Mouse (Mus musculus) testis, adult 2 months (tissue): ENCODE results near the gene Tprgl. TPM values are rescaled to one million over a fixed set of nuclear protein-coding genes. Genes with fewer than 3 reads are reported as not detected.

ENCODE experiments used
- H3K27ac ChIP-seq: fragments of 200-500 bp; 2 replicates; pipeline ENCODE4 v1.5.1; 2012; ENCODE audit warnings: low read depth, low read length; ENCODE audit not compliant: control insufficient read depth, insufficient read depth
- H3K27me3 ChIP-seq: fragments of 200-500 bp; 2 replicates; pipeline ENCODE4 v1.6.1; 2012; ENCODE audit warnings: mild to moderate bottlenecking, low read length, moderate library complexity; ENCODE audit not compliant: control insufficient read depth, insufficient read depth
- H3K36me3 ChIP-seq: fragments of 200-500 bp; 2 replicates; pipeline ENCODE4 v1.6.1; 2012; ENCODE audit warnings: mild to moderate bottlenecking, low read length; ENCODE audit not compliant: control insufficient read depth, insufficient read depth
- H3K4me1 ChIP-seq: fragments of 200-500 bp; 2 replicates; pipeline ENCODE4 v1.6.1; 2012; ENCODE audit warnings: low read length; ENCODE audit not compliant: control insufficient read depth, insufficient read depth
- H3K4me3 ChIP-seq: fragments of 200-500 bp; 2 replicates; pipeline ENCODE4 v1.5.1; 2012; ENCODE audit warnings: low read depth, mild to moderate bottlenecking, low read length, moderate library complexity, mixed read lengths; ENCODE audit not compliant: control insufficient read depth
- CTCF ChIP-seq: fragments of 200-500 bp; IDR thresholded peaks from 2 replicates; pipeline ENCODE4 v1.5.1; 2012; ENCODE audit warnings: low read depth, mild to moderate bottlenecking, inconsistent platforms, low read length, moderate library complexity; ENCODE audit not compliant: control insufficient read depth, insufficient read depth, insufficient replicate concordance
- POLR2A ChIP-seq: fragments of 200-500 bp; IDR thresholded peaks from 2 replicates; pipeline ENCODE4 v1.6.1; 2012; ENCODE audit warnings: low read depth, mild to moderate bottlenecking, inconsistent platforms, low read length, moderate library complexity; ENCODE audit not compliant: control insufficient read depth
- polyA plus RNA-seq: library from polyadenylated mRNA; depleted of rRNA; stranded (reverse); fragments of >200 nt; gene quantifications from 2 replicates; pipeline ENCODE4 v1.2.3, GENCODE M21; 2012

The Tprgl gene
- polyA plus RNA-seq, 1 experiment, result 212 TPM

DNA sequence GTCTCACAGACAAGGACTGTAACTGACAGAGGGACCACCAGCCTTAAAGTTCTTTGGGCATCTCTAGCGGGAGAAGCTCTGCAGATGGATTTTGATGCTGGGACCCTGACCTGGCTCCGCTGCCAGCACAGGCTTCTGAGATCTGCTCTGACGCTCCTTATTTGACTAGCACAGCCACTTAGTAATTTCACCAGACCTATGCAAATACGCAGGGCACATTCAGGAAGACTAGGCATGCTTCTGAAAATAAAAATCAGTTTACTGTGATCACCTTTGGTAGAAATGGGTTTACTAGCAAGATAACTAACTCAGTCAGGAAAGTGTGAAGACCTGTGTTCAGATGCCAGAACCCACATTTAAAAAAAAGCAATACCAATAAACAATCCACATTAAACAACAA, 28.6 kb downstream of the Tprgl start:
- Histone ChIP-seq H3K27me3 (no peaks in the 10 kb centered on the region), H3K36me3 (no peaks in the 10 kb centered on the region), H3K4me3 (no peak overlapping the region), H3K4me1 (no peaks in the 10 kb centered on the region), H3K27ac (no peak overlapping the region)
- TF ChIP-seq POLR2A (no peak), CTCF (no peak)

DNA sequence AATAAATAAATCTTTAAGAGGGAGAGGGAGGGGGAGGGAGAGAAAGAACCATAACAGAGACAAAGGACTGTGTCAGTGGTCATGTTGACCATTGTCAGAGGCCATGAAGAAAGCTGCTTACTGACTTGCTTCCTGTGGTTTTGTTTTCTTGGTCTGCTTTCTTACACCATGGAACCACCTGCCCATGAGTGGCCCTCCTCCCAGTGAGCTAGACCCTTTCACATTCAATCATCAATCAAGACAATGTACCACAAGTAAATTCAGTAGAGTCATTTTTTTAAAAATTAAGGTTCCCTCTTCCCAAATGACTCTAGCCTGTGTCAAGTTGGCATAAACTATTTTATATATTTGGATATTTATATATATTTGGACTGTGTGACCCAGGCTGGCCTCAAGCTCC, 30.5 kb downstream of the Tprgl start:
- H3K27ac ChIP-seq, result no peak overlapping the region
- H3K4me1 ChIP-seq, result no peaks in the 10 kb centered on the region
- H3K36me3 ChIP-seq, result no peaks in the 10 kb centered on the region
- no peak overlapping the region for H3K4me3 ChIP-seq
- no peaks in the 10 kb centered on the region for H3K27me3 ChIP-seq
- no peak for TF ChIP-seq CTCF
- no peak for TF ChIP-seq POLR2A

DNA sequence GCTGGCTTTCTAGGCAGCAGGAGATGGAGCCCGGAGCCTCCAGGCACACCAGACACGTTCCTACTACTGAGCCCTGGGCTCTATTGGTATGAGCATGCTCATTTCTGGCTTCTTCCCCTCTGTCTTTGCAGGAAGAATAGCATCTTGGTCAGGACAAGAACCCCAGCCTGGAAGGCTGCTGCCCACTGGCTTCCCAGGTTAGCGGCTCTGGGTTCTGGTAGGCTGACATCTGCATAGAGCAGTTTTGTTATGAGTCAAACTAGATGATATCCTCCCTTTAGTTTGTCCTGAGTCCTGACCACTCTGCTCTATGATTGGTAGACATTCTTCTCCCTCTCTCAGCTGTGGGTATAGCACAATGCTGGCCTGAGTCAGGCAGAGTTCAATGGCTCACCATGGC, 33.2 kb downstream of the Tprgl start:
- Histone ChIP-seq H3K4me1 (no peaks in the 10 kb centered on the region), H3K4me3 (no peak overlapping the region), H3K27me3 (no peaks in the 10 kb centered on the region), H3K36me3 (no peaks in the 10 kb centered on the region), H3K27ac (no peak overlapping the region)
- no peak for TF ChIP-seq POLR2A
- no peak for TF ChIP-seq CTCF

DNA sequence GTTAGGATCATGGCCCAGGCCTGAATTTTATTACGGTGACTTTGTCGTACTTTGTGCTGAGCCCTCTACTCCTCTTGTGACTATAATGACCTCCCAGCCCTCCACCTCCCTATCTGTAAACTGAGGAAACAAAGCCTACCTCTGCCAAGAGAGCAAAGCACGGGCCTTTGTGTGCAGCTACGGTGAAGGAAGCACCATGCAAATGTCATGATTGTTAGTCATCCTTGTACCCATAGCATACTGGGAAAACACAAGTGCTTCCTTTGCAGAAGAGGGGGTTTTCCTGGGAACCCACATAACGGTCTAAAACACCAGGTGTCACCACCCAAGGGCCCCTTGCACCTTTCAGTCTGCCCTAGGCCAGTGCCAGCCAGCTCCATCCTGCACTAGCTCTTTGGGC, 35.3 kb downstream of the Tprgl start:
- TF ChIP-seq POLR2A (no peak), CTCF (no peak)
- Histone ChIP-seq H3K4me1 (no peaks in the 10 kb centered on the region), H3K4me3 (no peak overlapping the region), H3K27ac (no peak overlapping the region), H3K36me3 (no peaks in the 10 kb centered on the region), H3K27me3 (no peaks in the 10 kb centered on the region)

DNA sequence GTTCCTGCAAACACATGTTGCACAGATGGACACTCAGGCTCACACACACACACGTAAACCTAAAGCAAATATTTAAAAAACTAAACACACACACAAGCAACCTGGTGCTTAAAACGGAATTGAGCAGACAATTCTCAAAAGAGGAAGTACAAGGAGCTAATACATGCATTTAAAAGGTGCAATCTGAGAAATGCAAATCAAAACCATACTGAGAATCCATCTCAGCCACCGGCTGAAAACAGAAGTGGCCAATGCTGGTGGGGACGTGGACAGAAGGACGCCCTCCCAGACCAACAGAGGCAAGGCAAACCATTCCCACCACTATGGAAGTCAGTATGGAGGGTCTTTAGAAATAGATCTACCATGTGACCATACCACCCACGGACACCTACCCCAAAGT, 36.9 kb downstream of the Tprgl start:
- no peak overlapping the region for H3K27ac ChIP-seq
- no peak overlapping the region for H3K4me3 ChIP-seq
- H3K27me3 ChIP-seq, result no peaks in the 10 kb centered on the region
- H3K4me1 ChIP-seq, result no peaks in the 10 kb centered on the region
- no peaks in the 10 kb centered on the region for H3K36me3 ChIP-seq
- no peak for TF ChIP-seq POLR2A
- TF ChIP-seq CTCF, result no peak

DNA sequence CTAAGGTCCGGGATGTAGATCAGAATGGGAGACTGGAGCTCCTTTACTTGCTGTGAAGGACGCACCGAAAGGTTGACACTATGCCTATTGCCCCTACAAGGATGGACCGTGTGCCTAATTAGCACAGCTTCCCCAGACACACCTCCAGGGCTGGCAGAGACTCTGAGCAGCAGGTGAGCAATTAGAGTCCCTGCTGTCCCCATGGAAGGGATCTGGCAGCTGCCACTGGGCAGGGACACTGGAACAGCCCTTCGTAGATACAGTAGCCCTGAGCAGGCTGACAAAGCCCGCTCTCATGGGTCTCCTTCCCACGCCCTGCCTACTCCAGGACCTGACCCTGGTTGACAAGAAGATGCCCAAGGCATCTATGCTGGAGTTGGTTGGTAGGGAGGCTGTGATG, 38.1 kb downstream of the Tprgl start:
- H3K36me3 ChIP-seq, result no peaks in the 10 kb centered on the region
- no peaks in the 10 kb centered on the region for H3K27me3 ChIP-seq
- TF ChIP-seq POLR2A (no peak), CTCF (no peak)
- no peak overlapping the region for H3K4me3 ChIP-seq
- no peak overlapping the region for H3K27ac ChIP-seq
- H3K4me1 ChIP-seq, result no peaks in the 10 kb centered on the region

DNA sequence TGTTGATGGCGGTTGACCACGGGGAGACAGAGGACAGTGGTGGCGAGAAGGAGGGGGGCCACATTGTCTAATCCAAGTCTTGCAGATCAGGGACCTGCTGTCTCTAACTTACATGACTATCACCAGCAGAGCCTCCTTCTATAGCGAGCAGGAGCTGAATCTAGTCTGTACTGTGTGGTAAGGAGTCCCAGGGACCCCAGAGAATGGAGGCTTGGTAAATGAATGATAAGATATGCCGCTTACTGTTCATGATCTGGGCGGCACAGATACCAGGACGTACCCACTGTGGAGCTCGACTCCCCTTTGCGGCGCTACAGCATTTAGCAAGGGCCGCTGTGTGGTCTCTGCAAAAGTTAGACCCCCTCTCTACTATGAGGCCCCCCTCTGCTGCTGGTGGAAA, 38.7 kb downstream of the Tprgl start:
- Histone ChIP-seq H3K27me3 (no peaks in the 10 kb centered on the region), H3K27ac (no peak overlapping the region), H3K4me1 (no peaks in the 10 kb centered on the region), H3K36me3 (no peaks in the 10 kb centered on the region), H3K4me3 (no peak overlapping the region)
- no peak for TF ChIP-seq POLR2A

DNA sequence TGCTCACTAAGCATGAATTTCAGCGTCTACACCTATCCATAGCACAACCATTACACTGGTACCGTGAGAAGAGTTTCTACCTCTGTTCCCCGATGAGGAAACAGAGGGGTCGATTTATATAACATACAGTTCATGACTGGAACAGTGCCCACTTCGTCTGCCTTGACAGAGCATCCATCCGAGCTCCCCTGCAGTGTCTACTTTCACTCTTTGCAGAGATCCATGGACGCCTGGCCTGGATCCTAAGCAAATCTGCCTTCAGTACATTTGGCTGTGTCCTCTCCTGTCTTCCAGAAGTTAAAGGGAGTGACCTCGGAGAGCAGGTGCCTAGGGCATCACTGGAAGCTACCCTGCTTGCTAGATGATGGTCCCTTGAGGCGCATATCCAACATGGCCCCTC, 41.3 kb downstream of the Tprgl start:
- no peak for TF ChIP-seq POLR2A
- TF ChIP-seq CTCF, result no peak
- no peaks in the 10 kb centered on the region for H3K27me3 ChIP-seq

DNA sequence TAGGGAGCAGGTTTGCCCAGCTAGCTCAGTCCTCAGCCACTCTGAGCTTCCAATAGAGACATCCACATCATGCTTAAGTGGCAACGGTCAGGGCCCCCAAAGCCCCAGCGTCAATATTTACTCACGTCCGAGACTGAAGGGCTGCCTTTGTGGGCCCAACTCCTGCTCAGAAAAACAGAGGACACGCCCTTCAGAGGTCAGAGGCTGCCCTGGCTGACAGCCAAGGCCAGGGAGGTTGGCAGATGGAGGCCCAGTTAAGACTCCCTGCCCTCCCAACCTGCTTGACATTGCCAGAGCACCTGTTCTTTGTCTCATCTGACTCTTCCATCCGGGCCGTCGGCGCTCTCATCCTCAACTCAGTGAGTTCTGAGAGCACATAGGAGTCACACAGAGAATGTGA, 41.7 kb downstream of the Tprgl start:
- no peak overlapping the region for H3K4me3 ChIP-seq
- no peak for TF ChIP-seq POLR2A
- TF ChIP-seq CTCF, result no peak
- H3K27ac ChIP-seq, result no peak overlapping the region
- H3K36me3 ChIP-seq, result no peaks in the 10 kb centered on the region
- H3K4me1 ChIP-seq, result no peaks in the 10 kb centered on the region
- no peaks in the 10 kb centered on the region for H3K27me3 ChIP-seq

More for the DNA sequence above, 41.3 kb downstream of the Tprgl start:
- Histone ChIP-seq H3K4me3 (no peak overlapping the region), H3K27ac (no peak overlapping the region), H3K36me3 (no peaks in the 10 kb centered on the region), H3K4me1 (no peaks in the 10 kb centered on the region)
